Mouse (Mus musculus) splenic B cell, adult 2 months (primary cell): ENCODE measurements around the gene Rsl24d1.

Experiments
- DNase-seq: peaks from one replicate; pipeline ENCODE4 v3.0.0-alpha.2; 2011; ENCODE audit warnings: low read depth, low spot score
- H3K27me3 ChIP-seq: 2 replicates; pipeline ENCODE4 v1.6.1; 2012; ENCODE audit warnings: mild to moderate bottlenecking, low read length, moderate library complexity, mixed read lengths; ENCODE audit not compliant: control insufficient read depth, poor library complexity, insufficient read depth, severe bottlenecking
- H3K36me3 ChIP-seq: 2 replicates; pipeline ENCODE4 v1.6.1; 2012; ENCODE audit warnings: mild to moderate bottlenecking, low read length, moderate library complexity, mixed read lengths; ENCODE audit not compliant: control insufficient read depth, poor library complexity, insufficient read depth, severe bottlenecking

The Rsl24d1 gene

GRCm38 (mm10) chr9:73125043-73125570 is 11.9 kb downstream of the Rsl24d1 start:
- no peak for DNase-seq
- no peaks in the 10 kb centered on the region for H3K27me3 ChIP-seq

GRCm38 (mm10) chr9:73127457-73127856 is 14.2 kb downstream of the Rsl24d1 start:
- H3K27me3 ChIP-seq, result no peaks in the 10 kb centered on the region
- no peak for DNase-seq

More at GRCm38 (mm10) chr9:73125043-73125570, 11.9 kb downstream of the Rsl24d1 start:
- H3K36me3 ChIP-seq, result peaks cover 24% of the 10 kb centered on the region

GRCm38 (mm10) chr9:73129875-73130274 is 16.6 kb downstream of the Rsl24d1 start:
- DNase-seq, result no peak

More at GRCm38 (mm10) chr9:73127457-73127856, 14.2 kb downstream of the Rsl24d1 start:
- H3K36me3 ChIP-seq, result peaks cover 16% of the 10 kb centered on the region; the same call in 1 of the 2 replicates

GRCm38 (mm10) chr9:73130529-73130928 is 17.3 kb downstream of the Rsl24d1 start:
- DNase-seq, result no peak
- Histone ChIP-seq H3K36me3 (peaks cover 10% of the 10 kb centered on the region; the same call in 1 of the 2 replicates), H3K27me3 (no peaks in the 10 kb centered on the region)

More at GRCm38 (mm10) chr9:73129875-73130274, 16.6 kb downstream of the Rsl24d1 start:
- Histone ChIP-seq H3K36me3 (peaks cover 12% of the 10 kb centered on the region; the same call in 1 of the 2 replicates), H3K27me3 (no peaks in the 10 kb centered on the region)

GRCm38 (mm10) chr9:73137341-73137886 is 24.2 kb downstream of the Rsl24d1 start:
- Histone ChIP-seq H3K27me3 (no peaks in the 10 kb centered on the region), H3K36me3 (no peaks in the 10 kb centered on the region)
- no peak for DNase-seq

GRCm38 (mm10) chr9:73154347-73154746 is 41.1 kb downstream of the Rsl24d1 start:
- DNase-seq, result no peak
- H3K36me3 ChIP-seq, result no peaks in the 10 kb centered on the region

GRCm38 (mm10) chr9:73157968-73158367 is 44.7 kb downstream of the Rsl24d1 start:
- Histone ChIP-seq H3K36me3 (no peaks in the 10 kb centered on the region), H3K27me3 (no peaks in the 10 kb centered on the region)
- DNase-seq, result no peak

More at GRCm38 (mm10) chr9:73154347-73154746, 41.1 kb downstream of the Rsl24d1 start:
- no peaks in the 10 kb centered on the region for H3K27me3 ChIP-seq

GRCm38 (mm10) chr9:73159265-73159664 is 46.0 kb downstream of the Rsl24d1 start:
- DNase-seq, result peak; percentile 36
- no peaks in the 10 kb centered on the region for H3K36me3 ChIP-seq
- H3K27me3 ChIP-seq, result no peaks in the 10 kb centered on the region

- peak; percentile 61 for DNase-seq
- Histone ChIP-seq H3K36me3 (no peaks in the 10 kb centered on the region), H3K27me3 (no peaks in the 10 kb centered on the region)
These were observed 49.5 kb downstream of the Rsl24d1 start for GRCm38 (mm10) chr9:73162571-73163333.

GRCm38 (mm10) chr9:73165631-73166030 is 52.4 kb downstream of the Rsl24d1 start:
- DNase-seq, result no peak
- Histone ChIP-seq H3K27me3 (no peaks in the 10 kb centered on the region), H3K36me3 (no peaks in the 10 kb centered on the region)
